Mouse (Mus musculus) monocyte, adult 2 months (primary cell): ENCODE measurements around the gene Fam118b.
A peak's percentile ranks its signal among the peaks of the same experiment; 100 is the strongest.

Source experiments
- DNase-seq, 2 experiments: peaks; one replicate each; pipeline ENCODE4 v3.0.0; 2022; ENCODE audit warnings: low spot score in 2 of 2, low read depth in 1 of 2

The Fam118b gene

GRCm38 (mm10) chr9:35267146-35267975, at the start of gene Fam118b, which contains the start of gene Rpusd4:
Fam118b (minus strand) TSS chr9:35267805.
Rpusd4 (plus strand) TSS chr9:35267865.
- peak; percentile 63 to 80 for DNase-seq

GRCm38 (mm10) chr9:35316771-35317211, 49.2 kb upstream of the Fam118b start:
- no peak for DNase-seq

GRCm38 (mm10) chr9:35314254-35314653, 46.6 kb upstream of the Fam118b start:
- no peak for DNase-seq

GRCm38 (mm10) chr9:35313601-35314000, 46.0 kb upstream of the Fam118b start:
- no peak for DNase-seq

GRCm38 (mm10) chr9:35312516-35312915, 44.9 kb upstream of the Fam118b start:
- no peak for DNase-seq

GRCm38 (mm10) chr9:35310377-35310776, 42.8 kb upstream of the Fam118b start:
- DNase-seq: no peak

- no peak for DNase-seq
These were observed 39.9 kb upstream of the Fam118b start for GRCm38 (mm10) chr9:35307461-35307860.

GRCm38 (mm10) chr9:35302172-35302571, 34.6 kb upstream of the Fam118b start:
- DNase-seq: no peak

- DNase-seq: no peak
These were observed 30.2 kb upstream of the Fam118b start for GRCm38 (mm10) chr9:35297791-35298190.

GRCm38 (mm10) chr9:35293465-35293864, 25.9 kb upstream of the Fam118b start:
- no peak for DNase-seq

- no peak for DNase-seq
These were observed 23.3 kb upstream of the Fam118b start for GRCm38 (mm10) chr9:35290916-35291315.

GRCm38 (mm10) chr9:35290417-35290816, 22.8 kb upstream of the Fam118b start:
- no peak for DNase-seq

GRCm38 (mm10) chr9:35289992-35290391, 22.4 kb upstream of the Fam118b start:
- DNase-seq: no peak

GRCm38 (mm10) chr9:35286351-35286750, 18.7 kb upstream of the Fam118b start:
- no peak for DNase-seq

GRCm38 (mm10) chr9:35284351-35284750, 16.7 kb upstream of the Fam118b start:
- DNase-seq: no peak

GRCm38 (mm10) chr9:35283415-35284069, 15.9 kb upstream of the Fam118b start:
- DNase-seq: no peak

- no peak for DNase-seq
These were observed 15.2 kb upstream of the Fam118b start for GRCm38 (mm10) chr9:35282851-35283200.

GRCm38 (mm10) chr9:35282006-35282850, 14.6 kb upstream of the Fam118b start:
- DNase-seq: peak in 1 of 2 experiments; percentile 35

GRCm38 (mm10) chr9:35278451-35278850, 10.8 kb upstream of the Fam118b start:
- DNase-seq: no peak

- DNase-seq: peak in 1 of 2 experiments; percentile 13
These were observed 10.3 kb upstream of the Fam118b start for GRCm38 (mm10) chr9:35277855-35278365.
